Mouse (Mus musculus): ENCODE data around the gene Nlrc5.

The Nlrc5 gene

DNA sequence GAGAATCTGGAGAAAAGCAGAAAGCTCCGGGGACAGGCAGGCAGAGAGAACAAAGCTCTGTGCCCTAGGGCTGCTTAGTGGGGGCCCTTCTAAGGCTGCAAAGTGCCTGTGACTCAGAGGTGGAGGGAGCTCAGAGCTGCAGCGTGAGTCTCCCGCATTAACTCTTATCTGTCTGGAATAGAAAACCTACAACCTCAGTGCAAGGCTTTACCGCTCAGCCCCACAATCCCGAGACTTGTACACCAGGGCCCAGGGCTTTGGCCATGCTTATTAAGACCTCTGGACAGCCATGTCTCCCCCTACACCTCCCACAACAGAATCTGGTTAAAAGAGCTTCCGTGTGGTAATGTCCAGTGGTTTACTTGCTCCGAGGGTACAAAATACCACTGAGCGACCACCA, 97.8 kb downstream of the Nlrc5 start:
- no peak for DNase-seq

DNA sequence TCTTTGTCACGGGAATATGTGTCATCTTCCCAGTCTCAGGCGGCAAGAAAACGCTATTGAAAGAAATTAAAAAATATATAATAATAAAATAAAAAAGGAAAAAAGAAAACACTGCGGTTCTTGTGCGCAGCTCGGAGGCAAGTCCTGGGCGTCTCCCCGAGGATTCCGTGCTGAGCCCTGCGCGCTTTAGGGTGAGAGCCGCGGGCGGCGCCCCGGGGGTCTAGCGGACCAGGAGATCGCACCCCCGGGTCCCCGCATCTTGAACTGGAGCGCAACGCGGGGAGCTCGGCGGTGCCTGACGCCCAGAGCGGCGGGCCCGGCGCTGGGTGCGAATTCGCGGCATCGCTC, 98.3 kb downstream of the Nlrc5 start:
- no peak for DNase-seq

DNA sequence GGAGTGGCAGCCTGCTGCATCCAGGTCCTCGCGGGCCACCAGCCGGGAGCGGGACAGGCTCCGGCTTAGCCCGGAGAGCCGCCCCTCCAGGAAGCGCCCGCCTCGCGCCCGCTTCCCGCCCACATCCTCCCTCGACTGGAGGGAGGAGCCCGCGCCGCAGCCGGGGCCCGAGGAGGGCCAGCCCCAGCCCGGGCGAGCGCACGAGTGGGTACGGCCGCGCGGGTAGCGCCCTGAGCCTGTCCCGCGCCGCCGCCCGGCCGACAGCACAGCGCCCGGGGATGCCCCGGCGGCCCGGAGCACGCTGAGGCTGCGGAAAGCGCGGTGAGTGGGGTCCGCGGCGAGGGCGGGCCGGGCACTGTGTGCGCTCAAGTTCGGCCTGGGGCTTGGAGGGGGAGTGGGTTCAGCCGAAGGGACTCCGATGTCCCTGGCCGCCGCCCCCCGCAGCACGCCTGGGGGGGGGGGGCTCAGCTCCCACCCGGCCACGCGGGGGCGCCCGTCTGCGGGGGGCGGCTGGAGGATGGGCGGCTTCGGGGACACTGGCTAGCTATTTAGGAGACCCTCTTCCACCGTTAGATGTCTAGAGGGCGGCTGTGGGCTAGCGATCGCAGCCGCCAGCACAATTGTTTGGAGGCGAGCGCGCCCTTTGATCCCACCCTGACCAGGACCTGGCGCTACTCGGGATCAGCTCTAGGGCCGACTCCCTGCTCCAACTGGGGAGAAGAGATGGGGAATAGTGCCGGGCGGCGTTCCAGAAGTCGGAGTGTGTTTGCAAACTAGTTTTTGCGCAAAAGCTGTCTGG, 98.9 kb downstream of the Nlrc5 start, which contains the start of gene Cpne2:
Cpne2 (plus strand) TSS at position 118 of the 799 bp plus-strand sequence.
- peak; percentile 40 to 54 for DNase-seq

DNA sequence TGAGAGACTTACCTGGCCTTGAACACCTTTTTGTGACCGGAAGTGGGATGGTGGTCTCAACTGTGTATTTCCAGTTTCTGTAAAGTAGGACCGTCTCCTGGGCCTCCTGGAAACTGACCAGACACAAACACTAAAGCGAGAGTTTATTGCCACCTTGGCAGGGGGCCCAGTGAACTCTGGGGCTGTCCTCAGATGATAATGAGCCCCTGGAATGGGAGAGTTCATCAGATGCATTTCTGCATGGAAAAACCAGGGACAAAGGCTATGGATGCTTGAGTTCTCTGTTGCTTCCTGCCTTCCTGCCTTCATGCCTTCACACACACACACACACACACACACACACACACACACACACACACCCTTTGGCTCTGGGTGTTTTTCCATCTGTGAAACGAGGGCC, 100.5 kb downstream of the Nlrc5 start:
- DNase-seq: no peak

GRCm38 (mm10) chr8:94535631-94536030, 101.5 kb downstream of the Nlrc5 start:
- no peak for DNase-seq

GRCm38 (mm10) chr8:94537456-94537855, 103.3 kb downstream of the Nlrc5 start:
- DNase-seq: no peak

DNA sequence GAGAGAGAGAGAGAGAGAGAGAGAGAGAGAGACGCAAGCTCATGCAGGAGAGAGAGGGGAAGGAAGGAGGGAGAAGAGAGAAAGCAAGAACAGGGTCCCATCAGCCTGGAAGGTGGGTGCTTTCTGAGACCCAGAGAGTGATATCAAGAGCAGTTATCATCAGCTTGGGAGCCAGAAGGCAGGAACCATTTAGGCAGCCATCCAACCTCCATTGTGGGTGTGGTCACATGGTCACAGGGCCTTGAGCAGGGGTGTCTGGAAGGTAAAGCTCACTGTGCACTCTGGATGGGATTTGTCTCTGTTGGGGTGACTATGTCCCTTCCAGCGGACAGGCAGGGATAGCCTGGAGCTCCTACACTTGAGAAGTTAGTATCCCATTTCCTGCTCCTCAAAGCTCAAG, 105.9 kb downstream of the Nlrc5 start:
- no peak for DNase-seq

DNA sequence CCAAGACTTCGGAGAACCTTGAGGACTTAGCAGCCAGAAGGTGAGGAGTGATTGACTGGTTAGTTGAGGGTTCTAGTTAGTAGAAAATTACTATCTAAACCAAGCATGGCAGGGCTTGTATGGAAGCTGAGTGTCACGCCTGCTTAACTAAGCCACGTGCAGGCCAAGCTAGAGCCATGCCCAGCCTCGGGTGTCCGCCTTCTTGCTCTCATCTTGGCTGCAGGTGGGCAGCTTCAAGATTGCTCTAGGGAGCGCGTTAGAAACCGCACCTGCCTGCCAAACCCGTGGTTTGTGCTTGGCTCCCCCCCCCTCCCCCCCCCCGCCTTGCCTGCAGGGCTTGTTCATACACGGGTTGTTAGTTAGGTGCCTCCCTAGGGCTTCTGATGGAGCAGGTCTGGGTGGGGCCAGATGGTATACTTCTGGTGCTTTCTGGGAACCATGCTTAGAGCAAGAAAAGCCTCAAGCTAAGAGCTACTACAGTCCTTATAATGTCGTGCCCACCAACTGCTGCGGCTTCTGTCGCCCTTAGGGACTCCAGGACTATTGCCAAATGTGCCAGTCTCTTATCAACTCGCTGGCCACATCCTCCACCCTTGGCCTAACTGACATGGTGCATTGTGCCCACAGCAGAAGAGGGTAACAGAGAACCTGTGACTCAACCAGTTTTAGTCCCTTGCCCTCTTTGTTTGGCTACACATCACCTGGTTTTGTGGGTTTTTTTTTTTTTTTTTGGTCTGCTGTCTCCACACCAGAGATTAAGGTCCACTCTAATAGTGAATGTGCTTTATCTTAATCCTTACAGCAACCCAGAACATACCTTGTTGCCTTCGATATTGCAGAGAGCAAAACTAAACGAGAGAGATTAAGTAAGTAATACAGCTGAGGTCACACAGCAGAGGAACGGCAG, 107.0 kb downstream of the Nlrc5 start:
- no peak for DNase-seq

DNA sequence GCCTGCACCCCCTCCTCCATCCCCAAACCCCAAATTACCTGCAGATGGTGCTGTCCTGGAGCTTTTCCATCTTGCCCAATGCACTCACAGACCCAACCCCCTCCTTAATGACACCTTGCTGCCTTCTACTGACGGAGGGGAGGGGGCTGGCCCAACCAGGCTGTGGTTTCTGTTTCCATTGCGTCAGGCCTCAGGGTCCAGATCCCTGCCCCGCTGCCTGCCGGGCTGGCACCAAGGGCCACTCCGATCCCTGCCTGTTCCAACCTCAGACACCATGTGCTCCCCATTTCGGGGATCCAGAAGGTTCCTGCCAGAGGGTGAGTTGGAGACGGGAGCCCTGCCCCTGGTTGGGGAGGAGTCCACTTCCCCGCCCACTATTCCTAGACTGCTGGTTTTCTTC, 109.8 kb downstream of the Nlrc5 start:
- no peak for DNase-seq

DNA sequence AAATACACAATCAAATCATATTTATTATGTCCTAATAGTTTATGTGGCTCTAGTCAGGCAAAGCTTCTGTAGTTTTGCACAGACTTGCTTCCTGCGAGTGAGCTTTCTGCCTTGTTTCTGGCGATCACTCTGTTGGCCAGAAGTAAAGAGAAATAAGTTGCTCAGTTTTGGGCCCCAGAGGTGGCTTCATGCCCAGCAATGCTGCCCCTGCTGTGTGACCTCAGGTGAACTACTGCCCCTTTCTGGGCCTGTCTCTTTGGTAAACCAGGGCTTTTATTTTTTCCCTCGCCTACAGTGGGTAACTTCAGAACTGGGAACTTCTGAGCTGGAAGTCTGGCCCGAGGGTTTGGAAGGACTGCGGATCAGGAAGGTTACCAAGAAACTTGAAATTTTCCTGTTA, 114.9 kb downstream of the Nlrc5 start:
- DNase-seq: no peak

GRCm38 (mm10) chr8:94549482-94549881, 115.3 kb downstream of the Nlrc5 start:
- no peak for DNase-seq

GRCm38 (mm10) chr8:94549998-94550397, 115.8 kb downstream of the Nlrc5 start:
- no peak for DNase-seq

- DNase-seq: no peak
These were observed 117.6 kb downstream of the Nlrc5 start for GRCm38 (mm10) chr8:94551471-94552422.

DNA sequence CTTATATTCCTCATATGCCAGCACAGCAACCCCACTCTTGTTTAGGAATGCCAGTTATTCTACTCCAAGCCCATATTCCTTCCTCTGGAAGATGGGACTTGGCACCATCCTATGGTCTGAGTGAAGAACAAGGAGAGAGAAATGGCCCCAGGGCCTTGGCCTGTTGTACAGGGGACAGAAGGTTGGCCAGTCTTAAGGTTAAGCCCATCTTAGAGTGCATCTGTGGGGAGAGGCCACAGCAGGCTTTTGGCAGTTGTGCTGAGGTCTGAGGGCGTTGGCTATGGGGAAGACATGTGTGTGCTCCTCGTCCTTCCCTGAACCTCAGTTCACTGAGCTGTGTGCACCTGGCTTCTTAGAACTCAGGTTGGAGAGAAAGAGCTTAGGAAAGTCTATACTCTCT, 118.5 kb downstream of the Nlrc5 start:
- no peak for DNase-seq

DNA sequence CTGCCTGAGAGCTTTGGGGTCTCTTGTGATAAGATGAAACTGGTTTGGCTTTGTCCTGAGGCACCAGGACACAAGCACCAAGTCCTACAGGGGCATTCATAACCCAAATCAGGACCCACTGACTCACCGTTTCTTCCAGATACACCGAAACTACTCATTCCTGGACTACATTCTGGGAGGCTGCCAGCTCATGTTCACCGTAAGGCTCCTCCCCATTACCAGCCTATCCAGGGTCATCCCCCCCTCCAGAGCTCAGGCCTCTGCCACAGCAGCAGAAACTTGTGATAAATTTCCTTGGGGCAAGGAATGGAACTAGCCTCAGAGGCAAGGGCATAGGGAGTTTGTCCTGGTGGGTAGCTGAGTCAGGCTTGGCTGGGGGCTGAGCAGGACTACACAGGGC, 123.1 kb downstream of the Nlrc5 start:
- DNase-seq: no peak

DNA sequence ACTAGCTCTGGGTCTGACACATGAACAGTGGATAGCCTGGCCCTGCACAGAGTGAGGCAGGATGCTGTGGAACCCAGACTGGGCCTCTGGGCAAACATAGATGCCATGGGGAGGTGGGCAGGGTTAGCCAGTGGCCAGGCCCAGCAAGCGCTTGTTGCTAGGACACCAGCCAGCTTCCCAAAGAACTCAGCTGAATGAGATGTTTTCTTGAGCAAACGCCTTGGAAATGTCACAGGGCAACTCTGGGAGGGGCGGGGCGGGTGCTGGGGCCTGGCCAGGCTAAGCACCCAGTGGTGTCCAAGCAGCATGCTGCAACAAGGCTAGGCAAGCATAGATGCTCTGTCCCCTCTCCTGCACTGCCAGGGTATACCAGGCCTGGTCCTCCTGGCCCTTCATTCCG, 127.1 kb downstream of the Nlrc5 start:
- no peak for DNase-seq

- no peak for DNase-seq
These were observed 130.3 kb downstream of the Nlrc5 start for GRCm38 (mm10) chr8:94564421-94564820.

GRCm38 (mm10) chr8:94566033-94566432, 131.9 kb downstream of the Nlrc5 start:
- DNase-seq: no peak

DNA sequence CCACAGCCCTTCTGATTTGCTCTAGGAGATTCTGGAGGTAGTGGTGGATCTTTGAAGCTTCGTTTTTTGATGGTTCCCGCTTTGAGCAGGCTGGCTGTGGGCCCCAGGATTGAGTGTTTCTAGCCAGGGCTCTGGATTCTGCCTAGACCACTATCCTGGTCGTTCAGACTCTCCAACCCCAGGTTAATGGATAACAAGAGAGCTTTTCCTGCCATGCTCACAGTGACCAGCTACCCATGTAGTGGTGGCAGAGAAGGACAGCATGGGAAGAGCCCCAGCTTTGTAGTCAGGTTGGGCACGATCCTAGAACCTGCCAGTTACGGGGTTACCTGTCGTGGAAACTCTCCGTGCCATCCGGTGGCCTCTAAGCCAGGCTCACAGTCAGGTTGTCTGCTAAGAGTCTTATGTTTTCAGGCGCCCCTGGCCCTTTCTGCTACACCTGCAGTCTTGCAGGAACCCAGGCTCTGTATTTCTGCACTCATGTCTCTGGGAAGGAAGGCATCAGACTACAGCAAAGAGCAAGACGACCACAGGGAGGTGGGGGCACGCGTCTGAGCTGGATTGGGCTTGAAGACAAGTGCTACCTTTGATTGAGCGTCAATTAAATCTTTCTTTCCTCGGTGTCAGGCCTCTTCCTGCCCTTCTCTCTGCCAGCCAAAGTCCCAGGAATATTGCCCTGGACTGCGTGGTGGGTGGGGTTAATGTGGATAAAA, 132.4 kb downstream of the Nlrc5 start:
- DNase-seq: no peak

DNA sequence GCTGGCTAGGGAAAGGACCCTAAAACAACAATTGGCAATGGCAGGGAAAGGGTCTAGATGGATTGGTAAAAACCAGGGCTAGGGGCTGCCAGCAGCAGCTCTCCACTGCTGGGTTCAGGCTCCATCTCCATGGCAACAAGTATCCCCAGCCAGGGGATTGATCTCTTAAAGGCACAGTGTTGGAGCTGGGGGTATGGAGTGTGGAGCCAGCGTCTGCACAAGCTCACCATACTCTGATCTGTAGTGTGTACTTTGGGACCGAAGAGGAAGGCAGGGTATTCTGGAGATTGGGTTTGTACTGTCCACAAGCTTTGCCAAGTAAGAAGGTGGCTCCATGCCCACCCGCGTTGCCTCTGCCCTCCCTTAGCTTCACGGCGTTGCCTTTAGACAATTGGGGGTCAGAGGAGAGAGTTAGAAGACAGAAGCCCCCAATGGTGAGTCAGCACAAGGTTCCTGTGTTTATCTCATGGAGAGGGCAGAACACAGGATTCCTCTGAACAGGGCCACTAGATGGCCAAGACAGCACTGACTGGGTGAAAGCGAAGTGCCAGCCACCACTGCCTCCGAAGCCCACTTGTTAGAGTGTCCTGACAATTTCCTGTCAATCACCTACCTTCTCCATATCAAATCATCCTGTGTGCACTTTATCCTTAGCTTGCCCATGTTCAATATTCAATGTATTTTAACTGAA, 133.1 kb downstream of the Nlrc5 start:
- no peak for DNase-seq

DNA sequence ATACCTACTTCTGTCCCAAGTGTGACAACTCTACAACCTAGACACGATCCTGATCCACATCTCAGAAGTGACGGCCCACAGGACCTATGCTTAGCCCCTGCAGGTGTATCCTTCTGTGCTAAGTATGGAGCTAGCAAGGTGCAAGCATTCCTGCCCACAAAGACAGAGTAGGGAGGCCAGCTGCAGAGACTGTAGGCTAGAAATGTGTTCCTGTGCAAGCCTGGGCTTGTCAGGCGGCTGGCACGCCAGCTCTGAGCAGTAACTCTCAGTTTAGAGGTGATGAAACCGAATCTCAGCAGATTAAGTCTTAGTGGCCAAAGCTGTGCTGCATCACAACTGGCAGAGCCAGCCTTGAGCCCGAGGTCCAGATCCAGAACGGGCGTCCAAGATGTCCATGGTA, 133.9 kb downstream of the Nlrc5 start:
- no peak for DNase-seq

- DNase-seq: no peak
These were observed 135.3 kb downstream of the Nlrc5 start for GRCm38 (mm10) chr8:94569419-94569818.

All from thymus, adult 18-20 months (tissue).